Mouse (Mus musculus) ES-Bruce4 (cell line): Measurements from ENCODE around the gene Donson.

Source experiments
- CTCF ChIP-seq: IDR thresholded peaks from one replicate; pipeline ENCODE4 v1.8.1; 2011; ENCODE audit warnings: low read depth, low read length
- EP300 ChIP-seq: IDR thresholded peaks from 2 replicates; pipeline ENCODE4 v1.6.1; 2011; ENCODE audit warnings: low read depth, low read length; ENCODE audit not compliant: insufficient read depth

- TF ChIP-seq CTCF (peak; percentile 21), EP300 (no peak)
Observed at GRCm38 (mm10) chr16:91704603-91705340, 16.2 kb upstream of the Donson start.
